Mouse (Mus musculus): ENCODE results near the gene Lacc1.

- TF ChIP-seq POLR2A (IDR thresholded peaks at IDR 0.05; ENCODE audit: borderline replicate concordance, control insufficient read depth, low read depth, low read length) (no peak), CTCF (IDR thresholded peaks at IDR 0.05; ENCODE audit: control insufficient read depth, insufficient read depth, low read length) (no peak)
Observed at GRCm38 (mm10) chr14:77081248-77081647, 44.5 kb upstream of the Lacc1 start.
